Mouse (Mus musculus) thymus, postnatal 25 days (tissue): ENCODE measurements at regions not wholly inside any gene's neighbourhood (a gene's known extent, or its start where the extent isn't known, plus 50 kb on each side); places are given as distances from the start of the nearest gene placed in this dataset.
A peak's percentile ranks its signal among the peaks of the same experiment; 100 is the strongest.
"Not testable (repeated sequence)": the region's sequence is repeated elsewhere in the genome, so short reads cannot be mapped to it uniquely, and the experiment has no call there.

Source experiments
- DNase-seq: peaks from one replicate; pipeline ENCODE4 v3.0.0; 2022

DNA sequence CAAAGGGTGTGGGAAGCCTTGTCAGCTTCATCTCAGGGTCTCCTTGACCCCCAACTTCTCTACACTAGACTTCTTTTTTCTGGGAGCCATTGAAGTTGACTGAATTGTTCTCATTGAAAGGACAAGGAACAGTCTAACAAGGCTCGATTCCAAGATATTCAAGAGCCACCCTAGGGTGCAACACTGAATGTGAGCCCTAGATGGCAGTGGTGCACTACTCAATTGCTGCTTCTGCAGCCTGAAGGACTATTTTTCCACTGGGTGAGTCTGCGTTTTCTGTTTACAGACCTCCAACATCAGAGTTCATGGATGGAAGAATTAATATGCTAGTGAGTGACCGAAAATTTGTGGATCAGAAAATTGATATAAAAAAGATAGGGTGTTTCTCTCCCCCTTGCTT is 161.5 kb downstream of the Hpcal1 start:
- peak; percentile 36 for DNase-seq

DNA sequence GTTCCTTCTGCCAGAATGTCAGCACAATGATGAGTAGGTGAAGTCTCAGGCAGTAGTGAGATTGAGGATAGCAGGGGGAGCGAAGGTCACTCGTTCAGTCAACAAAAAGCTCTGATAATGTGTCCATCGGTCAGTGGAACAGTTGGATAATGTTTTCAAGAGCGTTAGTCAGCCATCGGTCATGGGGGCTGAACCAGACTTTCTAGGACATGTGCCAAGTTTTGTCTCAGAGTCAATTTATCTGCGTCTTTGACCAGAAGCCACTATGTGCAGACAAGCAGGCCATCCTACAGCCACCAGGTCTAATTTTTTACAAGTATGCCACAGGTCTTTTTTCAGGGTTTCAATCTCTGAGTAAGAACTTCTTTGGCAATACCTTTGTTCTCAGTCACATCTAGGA is 181.8 kb downstream of the Hpcal1 start:
- DNase-seq = not testable (repeated sequence)

DNA sequence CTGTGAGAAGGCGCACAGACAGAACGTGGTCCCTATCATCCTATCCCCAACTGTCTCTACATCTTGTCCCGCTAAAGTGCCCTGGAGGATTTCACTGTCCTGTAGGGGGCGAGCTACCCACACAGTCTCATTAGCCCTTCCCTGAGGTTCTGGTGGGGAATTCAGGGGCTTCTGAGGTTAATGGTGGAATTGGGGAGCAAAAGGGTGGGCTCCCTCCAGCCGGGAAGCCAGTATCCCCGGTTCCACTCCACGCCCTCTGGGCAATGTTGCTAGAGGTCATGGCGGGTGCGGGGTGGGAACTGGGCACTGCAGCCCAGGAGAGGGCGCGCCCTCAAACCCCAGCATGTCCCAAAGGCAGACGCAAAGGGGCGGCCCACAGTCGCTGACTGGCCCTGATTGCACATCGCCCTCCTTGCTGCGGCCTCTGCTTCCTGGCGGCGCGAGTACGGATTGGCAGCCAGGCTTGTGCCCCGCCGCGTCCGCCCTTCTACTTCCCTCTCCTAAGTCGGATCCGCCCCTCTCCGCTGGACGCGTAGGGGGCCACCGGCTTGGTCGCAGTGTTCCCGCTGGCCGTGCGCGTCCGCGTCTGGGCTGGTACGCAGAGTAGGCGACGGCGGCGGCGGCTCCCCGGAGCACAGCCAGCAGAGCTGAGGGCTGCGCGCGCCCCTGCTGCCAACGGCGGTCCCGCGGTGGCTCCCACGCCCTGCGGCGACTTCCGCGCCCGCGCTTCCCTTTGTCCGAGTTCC is 190.9 kb downstream of the Hpcal1 start:
- peak; percentile 79 for DNase-seq

DNA sequence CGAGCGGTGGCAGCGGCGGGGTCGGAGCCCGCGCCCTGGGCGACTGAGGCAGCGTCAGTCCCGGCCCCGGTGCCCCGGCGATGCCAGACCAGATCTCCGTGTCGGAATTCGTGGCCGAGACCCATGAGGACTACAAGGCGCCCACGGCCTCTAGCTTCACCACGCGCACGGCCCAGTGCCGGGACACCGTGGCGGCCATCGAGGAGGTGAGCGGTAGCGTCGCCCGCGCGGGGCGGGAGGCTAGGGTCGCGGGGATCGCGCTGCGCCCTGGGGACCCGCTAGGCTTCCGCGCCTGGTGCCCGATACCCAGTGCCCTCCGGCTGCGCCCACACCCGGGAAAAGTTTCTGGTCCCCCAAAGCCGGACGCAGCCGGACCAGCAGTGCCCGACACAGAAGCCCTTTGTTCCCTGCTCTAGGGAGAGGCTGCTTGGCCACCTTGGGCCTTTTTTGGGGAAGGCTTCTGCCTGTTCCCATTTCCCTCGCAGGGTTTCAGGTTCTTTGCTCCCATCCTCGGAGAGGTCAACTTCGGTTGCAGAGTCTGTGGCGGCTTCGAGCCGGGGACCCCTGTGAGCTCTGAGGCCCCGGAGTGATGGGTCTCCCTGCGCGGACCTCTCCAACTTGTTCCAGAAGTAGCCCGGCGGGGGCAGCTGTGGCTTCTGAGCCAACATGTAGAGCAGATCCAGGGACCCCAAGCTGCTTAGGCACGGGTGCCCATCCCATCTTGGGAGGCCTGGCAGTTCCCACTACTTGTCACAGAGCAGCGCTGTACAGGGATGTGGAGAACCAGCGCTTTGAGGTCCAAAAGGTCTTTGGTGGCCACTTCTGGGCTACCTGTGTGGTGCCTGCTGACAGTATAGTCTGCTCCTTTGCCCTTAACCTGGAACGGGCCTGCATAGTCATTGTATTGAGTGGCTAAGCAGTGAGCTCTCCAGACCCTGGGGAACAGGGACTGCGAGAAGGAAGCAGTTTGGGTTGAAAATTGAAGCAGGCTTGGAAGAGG is 191.8 kb downstream of the Hpcal1 start:
- DNase-seq = peak; percentile 8

- not testable (repeated sequence) for DNase-seq
Observed at GRCm38 (mm10) chr12:17891663-17892310, 201.1 kb downstream of the Hpcal1 start.

GRCm38 (mm10) chr12:17913058-17913457 is 222.4 kb downstream of the Hpcal1 start:
- DNase-seq = not testable (repeated sequence)
